Mouse (Mus musculus) kidney, postnatal 25 days (tissue): ENCODE data around the gene Acat2.
"Not testable (repeated sequence)": the region's sequence is repeated elsewhere in the genome, so short reads cannot be mapped to it uniquely, and the experiment has no call there.

ENCODE experiments used
- DNase-seq, 2 experiments: peaks; one replicate each; pipeline ENCODE4 v3.0.0; 2021; ENCODE audit warnings: mixed read lengths in 2 of 2

The Acat2 gene

DNA sequence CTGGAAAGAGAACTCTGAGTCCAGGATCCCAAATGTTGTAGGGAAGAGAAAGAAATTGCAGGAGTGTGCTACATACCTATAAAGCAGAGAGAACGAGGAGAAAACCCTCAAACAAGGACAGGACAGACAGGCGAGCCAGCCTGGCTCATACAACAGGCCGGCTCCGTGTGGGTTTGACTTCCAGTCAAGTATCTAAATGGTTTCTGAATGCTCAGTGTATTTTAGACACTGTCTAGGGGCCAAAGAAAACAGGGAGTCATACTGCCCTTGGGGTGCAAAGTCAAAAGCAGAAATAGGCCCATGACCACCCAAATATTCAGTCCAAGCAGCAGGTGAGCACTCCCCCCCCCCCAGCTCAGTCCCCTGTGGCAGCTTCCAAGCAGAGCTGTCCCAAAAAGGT, 54.7 kb downstream of the Acat2 start:
- DNase-seq = peak in 1 of 2 experiments; percentile 3

GRCm38 (mm10) chr17:12904349-12904748, 56.2 kb downstream of the Acat2 start:
- no peak for DNase-seq

- DNase-seq = no peak
These were observed 56.9 kb downstream of the Acat2 start for GRCm38 (mm10) chr17:12903372-12904333.

GRCm38 (mm10) chr17:12902291-12902690, 58.3 kb downstream of the Acat2 start:
- no peak for DNase-seq

DNA sequence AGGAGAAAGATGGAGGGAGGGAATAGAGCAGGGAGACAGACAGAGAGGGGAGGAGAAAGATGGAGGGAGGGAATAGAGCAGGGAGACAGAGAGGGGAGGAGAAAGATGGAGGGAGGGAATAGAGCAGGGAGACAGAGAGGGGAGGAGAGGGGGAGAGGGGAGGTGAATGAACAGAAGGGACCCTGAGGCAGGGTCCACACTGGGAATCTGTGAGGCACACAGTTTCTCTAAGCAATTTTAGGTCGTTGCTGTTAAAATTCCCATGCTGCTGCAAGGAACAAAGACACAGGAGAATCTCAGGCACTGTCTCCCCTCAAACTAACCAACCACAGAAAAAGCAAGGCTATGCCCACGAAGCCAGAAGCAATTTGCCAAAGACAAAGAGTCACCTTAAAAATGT, 61.9 kb downstream of the Acat2 start:
- DNase-seq = not testable (repeated sequence)

DNA sequence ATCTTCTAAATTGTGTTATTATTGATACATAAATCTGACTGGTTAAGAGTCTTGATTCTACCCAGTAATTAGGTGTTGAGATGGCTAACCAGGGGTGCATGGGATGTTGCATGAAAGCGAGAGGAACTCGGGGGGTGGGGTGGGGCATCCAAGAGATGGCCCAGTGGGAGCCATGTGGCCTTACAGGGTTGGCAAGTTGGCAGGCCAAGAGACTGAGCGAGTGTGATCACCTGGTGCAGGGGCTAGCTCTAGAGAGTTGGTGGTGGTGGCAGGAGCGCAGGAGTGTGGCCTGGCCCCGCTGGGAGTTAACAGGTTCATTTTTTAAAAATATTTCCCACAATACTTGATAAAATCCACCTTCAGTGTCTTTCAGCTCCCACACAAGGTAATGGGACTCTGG, 62.9 kb downstream of the Acat2 start:
- DNase-seq = no peak
